Mouse (Mus musculus) E14TG2a.4 (cell line): Measurements from ENCODE around the gene Gsto1.

Experiments used
- CTCF ChIP-seq: conservative IDR thresholded peaks from 2 replicates; pipeline ENCODE4 v1.5.1; 2014; ENCODE audit warnings: low read length
- NANOG ChIP-seq: IDR thresholded peaks from 2 replicates; pipeline ENCODE4 v1.6.1; 2014; ENCODE audit warnings: borderline replicate concordance, low read length, mixed read lengths
- POU5F1 ChIP-seq: IDR thresholded peaks from 2 replicates; pipeline ENCODE4 v1.6.1; 2014; ENCODE audit warnings: low read length, borderline replicate concordance

GRCm38 (mm10) chr19:47812091-47812490 lies 42.7 kb upstream of the Gsto1 start:
- no peak for TF ChIP-seq POU5F1
- TF ChIP-seq CTCF, result no peak
- TF ChIP-seq NANOG, result no peak
